Mouse (Mus musculus) left cerebral cortex, adult 8-10 months (tissue): ENCODE results near the gene Acrbp. TPM values are rescaled to one million over a fixed set of nuclear protein-coding genes. Genes with fewer than 3 reads are reported as not detected.
"Not testable (repeated sequence)": the region's sequence is repeated elsewhere in the genome, so short reads cannot be mapped to it uniquely, and the experiment has no call there.

ENCODE experiments used
- DNase-seq, 2 experiments: peaks; one replicate each; pipeline ENCODE4 v3.0.0; 2022; ENCODE audit warnings: low spot score in 2 of 2
- total RNA-seq, 4 experiments: library from RNA; stranded (reverse); gene quantifications; 2 replicates each; pipeline ENCODE4 v1.2.4; 2022

Acrbp gene
- 10 to 100 TPM in 2 of 4 experiments, 1 to 10 TPM in 2; 8.6 to 12.1 (median 10.1) TPM for total RNA-seq

DNA sequence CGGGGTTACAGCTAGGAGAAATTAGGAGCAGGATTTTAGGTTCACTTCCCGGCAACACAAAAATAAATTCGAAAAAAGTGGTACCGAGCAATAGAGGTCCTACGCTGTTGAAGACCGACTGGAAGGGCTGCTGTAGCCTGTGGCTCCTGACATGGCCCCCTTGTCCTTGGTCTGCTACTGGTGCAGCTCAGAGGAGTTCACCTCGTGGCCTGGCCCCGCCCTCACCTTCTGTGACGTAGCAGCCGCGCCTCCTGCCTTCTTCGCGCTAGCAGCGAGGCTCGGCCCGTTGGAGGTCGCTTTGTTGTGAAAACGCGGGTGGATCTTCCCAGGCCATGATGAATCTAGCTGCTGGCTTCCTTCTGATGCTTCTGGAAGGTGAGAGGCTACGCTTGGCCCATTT is at the start of gene Acrbp:
Acrbp (plus strand) TSS at position 12 of the 400 bp plus-strand sequence.
- DNase-seq = no peak

DNA sequence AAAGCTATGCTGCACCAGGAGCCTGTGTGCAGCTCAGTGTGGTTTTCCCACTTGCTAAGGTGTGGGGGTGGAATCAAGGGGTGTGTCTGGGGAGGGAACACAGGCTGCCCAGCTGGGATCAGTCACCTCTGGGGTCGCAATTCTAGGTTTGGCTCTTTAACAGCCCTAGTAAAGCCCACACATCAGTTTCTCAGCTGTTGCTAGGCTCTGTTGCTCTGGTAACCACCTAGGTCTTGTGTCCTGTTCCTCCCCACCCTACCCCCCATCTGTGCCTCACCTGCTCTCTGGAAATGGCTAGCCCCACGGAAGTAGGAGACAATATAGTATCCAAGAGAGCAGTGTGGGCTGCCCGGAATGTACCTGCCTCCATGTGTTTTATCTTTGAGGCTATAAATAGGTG is 45.8 kb upstream of the Acrbp start:
- no peak for DNase-seq

DNA sequence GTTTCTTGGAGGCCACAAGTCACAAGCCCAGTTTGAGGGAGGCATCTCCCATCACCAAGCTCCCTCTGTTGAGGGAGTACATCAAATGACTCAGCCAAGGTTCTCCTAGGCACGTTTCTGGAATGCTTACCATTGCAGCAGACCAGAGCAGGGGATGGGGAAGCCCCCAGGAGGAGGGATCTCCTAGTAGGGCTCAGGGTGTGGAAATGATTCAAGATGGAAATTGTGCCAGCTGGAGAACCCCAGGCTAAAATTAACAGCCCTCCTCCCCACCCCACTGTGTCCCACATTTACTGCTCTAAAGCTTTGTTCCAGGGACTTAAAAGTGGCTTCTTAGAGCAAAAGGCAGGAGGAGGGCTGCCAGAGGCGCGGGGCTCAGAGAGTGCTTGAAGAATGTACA is 44.4 kb upstream of the Acrbp start:
- no peak for DNase-seq

DNA sequence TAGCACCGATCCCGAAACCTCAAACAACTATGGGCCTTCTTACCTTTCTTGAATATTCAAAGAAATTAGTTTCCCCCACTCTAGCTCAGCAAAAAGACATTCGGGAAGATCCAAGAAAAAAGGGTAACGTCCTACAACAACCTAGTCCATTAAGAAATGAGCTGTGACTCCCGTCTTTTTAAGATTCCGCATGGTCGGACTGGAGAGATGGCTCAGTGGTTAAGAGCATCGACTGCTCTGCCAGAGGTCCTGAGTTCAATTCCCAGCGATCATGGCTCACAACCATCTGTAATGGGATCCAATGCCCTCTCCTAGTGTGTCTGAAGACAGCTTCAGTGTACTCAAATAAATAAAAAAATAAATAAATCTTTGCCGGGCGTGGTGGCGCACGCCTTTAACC is 41.4 kb upstream of the Acrbp start:
- no peak for DNase-seq

DNA sequence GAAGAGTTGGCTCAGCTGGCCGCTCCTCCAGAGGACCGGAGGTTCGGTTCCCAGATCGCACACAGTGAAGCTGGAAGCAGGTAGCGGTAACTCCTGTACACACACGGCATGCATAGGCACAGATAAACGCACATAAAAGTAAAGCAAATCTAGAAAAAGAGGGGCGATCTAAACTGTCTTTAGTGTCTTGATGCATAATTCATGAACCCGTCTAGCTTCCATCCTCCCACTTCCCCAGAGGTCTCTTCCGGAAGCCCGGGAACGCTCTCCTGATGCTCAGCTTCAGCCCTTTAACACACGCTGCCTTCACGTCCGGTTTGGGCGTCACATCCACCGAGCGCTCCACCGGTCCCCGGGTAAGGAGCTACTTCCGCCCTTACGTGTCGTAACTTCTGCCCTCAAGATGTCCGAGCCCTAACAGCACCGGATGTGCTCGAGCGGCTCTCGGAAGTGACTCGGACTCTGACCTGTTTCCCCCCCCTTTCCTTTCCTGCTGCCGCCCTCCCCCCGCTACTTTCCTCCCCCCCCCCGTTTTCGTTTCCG is 40.8 kb upstream of the Acrbp start:
- peak; percentile 93 to 99 for DNase-seq

DNA sequence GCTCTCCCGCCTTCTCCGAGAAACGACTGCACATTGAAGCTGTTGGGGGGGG is 40.5 kb upstream of the Acrbp start, which contains the start of gene Zfp384:
Zfp384 (plus strand) TSS at position 17 of the 52 bp plus-strand sequence.
- DNase-seq = no peak

DNA sequence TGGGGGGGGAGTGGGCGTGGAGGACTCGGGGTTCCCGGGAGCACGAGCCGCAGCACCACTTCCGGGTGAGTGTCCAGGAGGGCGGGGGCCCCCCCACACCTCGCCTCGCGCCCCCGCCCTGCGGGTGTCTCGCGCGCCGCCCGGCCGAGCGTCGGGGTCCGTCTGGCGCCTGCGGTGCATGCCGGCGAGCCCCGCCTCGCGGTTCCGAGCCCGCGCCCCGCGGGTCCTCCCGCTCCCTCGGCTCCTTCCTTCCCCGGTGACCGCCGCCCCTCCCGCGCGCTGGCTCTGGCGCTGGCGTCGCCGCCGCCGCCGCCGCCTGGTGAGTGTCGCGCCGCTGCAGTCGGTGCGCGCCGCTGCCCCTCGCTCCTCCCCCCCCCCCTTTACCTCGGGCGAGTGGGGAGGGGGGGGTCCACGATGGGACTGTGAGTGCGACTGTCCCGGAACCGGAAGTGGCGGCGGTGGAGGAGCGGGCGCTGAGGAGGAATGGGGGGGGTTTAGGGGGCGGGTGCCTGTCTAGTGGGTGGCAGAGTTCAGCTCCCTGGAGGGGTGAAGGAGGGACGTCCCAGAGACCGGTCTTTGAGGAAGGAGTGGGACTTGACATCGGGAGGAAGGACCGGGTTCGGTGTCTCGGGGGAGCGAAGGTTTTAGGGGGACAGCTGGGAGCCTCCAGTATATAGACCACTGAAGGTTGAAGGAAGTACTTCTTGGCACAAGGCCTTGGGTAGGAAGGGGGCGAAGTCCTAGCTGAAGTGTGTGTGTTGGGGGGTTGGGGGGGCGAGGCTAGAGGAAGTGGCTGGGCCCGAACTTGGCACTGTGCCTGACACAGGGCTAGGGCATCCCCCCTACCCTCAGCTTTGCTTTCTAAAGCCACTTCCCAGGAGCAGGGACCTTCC is 40.1 kb upstream of the Acrbp start:
- DNase-seq = peak; percentile 27 to 75

DNA sequence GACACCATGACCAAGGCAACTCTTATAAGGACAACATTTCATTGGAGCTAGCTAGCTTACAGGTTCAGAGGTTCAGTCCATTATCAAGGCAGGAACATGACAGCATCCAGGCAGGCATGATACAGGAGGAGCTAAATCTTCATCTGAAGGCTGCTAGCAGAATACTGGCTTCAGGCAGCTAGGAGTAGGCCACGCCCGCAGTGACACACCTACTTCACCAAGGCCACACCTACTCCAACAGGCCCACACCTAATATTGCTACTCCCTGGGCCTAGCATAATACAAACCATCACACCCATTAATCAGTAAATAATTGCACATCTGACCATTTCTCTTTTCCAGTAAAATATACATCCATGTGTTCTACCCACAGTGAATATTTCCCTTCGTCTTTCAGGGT is 31.8 kb upstream of the Acrbp start:
- DNase-seq = no peak

DNA sequence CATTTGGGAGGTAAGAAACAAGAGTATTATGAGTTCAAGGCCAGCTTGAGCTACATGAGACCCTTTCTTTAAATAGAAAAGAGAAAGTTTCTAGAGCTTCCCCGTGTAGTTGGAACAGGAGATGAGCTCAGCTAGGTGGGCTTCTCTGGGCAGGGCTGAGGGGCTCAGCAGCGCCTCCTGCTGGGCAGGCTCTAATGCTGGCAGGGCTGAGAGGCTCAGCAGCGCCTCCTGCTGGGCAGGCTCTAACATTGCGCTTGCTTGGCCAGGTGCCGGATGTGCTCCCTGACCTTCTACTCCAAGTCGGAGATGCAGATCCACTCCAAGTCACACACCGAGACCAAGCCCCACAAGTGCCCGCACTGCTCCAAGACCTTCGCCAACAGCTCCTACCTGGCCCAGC is 19.0 kb upstream of the Acrbp start:
- DNase-seq = not testable (repeated sequence)

DNA sequence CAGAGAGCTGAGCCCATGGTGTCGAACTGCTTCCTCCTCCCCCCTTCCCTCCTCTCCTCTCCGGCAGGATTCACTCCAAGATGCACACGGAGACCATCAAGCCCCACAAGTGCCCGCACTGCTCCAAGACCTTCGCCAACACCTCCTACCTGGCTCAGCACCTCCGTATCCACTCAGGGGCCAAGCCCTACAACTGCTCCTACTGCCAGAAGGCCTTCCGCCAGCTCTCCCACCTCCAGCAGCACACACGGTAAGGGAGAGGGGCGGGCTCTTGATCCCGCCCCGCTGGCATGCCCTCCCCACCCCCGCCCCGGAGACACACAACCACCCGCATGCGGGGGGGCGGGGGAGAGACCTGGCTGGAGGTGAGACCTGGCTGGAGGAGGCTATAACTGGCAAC is 17.9 kb upstream of the Acrbp start:
- no peak for DNase-seq

DNA sequence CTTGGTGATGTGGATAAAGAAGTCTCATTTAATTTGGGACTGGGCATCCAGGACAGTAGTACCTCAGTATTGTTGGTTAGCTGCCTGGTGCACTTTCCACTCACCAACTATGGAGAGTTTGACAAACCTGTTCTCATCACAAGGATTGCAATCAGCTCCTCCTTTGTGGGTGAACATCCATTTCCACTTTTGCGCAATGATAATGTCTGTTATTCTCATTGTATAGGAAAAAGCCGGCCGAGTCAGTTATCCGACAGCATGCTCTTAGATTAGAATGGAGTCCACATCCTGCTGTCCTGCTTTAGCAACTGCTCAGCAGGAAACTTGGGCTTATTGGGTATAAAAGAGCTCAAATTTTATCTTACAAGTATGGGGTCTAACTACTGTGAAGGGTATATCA is 10.8 kb upstream of the Acrbp start:
- DNase-seq = no peak

DNA sequence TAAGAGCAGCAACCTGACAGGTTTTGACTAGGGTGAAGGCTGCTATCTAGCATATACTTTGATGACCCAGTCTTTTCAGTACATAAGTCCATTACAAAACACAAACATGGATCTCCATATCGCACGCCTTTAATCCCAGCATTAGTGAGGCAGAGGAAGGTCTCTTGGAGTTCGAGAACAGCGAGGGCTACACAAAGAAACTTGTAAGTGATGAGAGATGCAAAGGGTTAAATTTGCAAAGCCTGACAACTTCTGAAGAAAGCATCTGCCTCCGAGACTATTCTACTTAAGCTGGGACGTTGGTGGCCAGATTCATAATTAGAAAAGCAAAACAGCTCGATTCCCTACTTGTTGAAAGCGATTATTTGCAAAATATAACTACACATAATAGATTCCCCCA is 10.4 kb upstream of the Acrbp start:
- no peak for DNase-seq

DNA sequence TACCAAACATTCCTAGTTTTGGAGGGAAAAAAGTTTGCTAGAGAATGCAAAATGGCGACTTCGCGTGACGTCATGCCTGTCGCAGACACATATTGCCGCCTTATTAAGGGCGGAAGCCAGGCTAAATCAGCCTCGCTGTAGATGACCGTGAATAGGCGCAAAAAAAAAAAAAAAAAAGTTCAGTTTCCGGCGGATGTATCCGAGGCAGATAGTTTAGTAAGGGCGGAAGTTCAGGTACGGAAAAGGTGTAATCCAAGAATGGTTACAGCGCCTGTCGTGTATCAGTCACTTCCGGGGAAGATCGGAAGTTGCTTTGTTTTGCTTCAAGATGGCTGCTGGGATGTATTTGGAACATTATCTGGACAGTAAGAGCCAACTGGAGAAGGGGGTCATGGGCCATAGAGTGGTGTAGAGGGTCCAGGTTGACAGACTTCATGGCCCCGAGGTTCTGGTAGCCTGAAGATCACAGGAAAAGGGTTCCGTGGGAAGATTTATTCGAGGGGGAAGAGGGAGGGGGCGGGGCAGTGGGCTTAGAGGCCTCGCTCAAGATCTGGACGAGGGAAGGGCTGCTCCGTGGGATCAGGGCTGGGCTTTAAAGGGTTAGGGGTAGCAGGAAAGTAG is 9.8 kb upstream of the Acrbp start, which contains the start of gene Ing4:
Ing4 (plus strand) TSS at position 228 of the 621 bp plus-strand sequence.
- peak; percentile 65 to 92 for DNase-seq

DNA sequence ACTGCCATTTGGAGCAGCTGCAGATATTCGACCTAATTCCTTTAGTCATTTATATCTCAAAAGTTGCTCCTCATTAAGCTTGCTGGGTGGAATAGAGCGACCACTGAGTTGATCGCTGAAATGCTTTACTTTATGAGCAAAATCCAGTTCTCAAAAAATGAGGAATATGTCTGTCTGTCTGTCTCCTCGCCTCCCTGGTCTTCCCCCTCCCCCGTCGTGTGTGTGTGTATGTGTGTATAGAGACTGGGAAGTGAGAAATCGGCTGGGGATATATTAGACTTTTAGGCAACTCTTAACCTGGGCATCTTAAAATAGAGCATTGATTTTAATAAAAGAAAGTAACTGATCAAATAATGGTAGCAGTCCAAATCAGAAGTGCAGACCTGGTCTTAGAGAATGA is 9.3 kb upstream of the Acrbp start:
- no peak for DNase-seq

DNA sequence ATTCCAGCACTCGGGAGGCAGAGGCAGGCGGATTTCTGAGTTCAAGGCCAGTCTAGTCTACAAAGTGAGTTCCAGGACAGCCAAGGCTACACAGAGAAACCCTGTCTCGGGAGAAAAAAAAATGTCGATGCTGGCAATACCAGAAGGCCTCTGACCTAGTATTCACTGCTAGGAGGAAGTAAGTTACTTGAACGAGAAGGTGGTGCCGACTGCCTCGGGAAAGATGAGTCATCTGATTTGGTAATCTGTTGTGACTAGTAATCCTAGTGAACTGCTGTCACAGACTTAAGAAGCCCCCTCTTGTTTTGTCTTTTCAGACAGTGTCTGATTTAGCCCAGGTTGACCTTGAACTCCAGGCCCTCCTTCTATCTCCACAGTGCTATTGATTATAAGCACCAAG is 8.4 kb upstream of the Acrbp start:
- no peak for DNase-seq

DNA sequence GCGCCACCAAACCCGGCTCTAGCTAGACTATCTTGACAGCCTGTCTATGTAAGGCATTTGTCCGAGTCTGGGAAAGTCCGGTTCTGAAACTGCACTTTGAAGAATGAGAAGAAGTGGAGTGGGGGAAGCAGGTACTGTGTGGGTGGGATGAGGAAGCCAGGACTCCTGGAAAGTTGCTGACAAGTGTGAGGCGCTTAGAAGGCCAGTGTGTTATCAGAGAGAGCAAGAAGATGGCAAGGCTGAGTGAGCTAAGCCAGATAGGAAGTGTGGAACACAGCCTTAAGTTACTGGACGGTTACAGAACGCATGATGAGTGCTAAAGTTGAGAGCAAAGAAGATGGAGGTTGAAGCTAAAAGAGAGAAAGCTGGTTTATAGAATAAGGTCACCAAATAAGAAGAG is 7.4 kb upstream of the Acrbp start:
- no peak for DNase-seq

DNA sequence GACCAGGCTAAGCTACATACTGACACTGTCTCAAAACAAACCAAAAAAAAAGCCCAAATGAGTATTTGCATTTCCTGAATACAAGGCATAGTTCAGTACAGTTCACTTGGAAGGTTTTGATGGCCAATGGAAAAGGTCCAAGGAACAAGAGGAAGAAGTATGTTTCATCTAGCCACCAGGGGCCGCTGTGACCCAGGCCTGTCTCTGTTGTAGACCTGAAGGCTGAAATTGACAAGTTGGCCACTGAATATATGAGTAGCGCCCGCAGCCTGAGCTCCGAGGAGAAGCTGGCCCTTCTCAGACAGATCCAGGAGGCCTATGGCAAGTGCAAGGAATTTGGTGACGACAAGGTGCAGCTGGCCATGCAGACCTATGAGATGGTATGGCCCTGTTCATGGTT is 2.8 kb upstream of the Acrbp start:
- DNase-seq = peak; percentile 45 to 46

DNA sequence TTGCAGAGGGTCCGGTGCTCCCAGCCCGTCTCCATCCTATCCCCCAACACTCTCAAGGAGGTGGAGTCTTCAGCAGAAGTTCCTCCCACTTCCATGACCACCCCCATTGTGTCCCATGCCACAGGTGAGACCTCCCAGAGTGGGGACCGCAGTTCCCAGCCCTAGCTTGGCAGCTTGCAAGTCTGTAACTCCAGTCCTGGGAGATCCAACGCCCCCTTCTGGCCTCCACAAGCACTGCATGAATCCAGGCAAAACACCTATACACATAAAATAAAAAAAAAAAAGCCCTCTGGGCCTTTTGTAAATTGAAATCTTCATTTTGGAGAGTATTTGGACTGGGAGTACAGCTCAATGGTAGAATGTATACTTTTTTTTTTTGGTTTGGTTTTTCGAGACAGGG is 1.7 kb downstream of the Acrbp start:
- DNase-seq = no peak

DNA sequence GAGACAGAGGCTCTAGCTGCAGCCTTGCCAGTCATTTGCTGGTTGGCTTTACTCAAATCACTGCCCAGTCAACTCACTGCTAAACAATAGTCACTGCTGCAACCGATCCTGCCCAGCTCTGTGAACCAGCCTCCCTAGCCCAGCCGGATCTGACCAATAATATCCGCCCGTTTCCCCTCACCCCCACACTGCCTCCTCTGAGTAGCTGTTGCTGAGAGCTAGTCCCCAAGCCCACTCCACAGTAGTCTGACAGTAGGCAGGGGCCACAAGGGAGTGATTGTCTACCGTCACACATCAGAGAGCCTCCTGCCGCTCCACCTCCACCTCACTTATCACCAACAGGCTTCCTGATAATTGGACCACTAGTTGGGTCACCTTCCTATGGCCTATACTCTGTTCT is 12.0 kb downstream of the Acrbp start:
- DNase-seq = no peak

DNA sequence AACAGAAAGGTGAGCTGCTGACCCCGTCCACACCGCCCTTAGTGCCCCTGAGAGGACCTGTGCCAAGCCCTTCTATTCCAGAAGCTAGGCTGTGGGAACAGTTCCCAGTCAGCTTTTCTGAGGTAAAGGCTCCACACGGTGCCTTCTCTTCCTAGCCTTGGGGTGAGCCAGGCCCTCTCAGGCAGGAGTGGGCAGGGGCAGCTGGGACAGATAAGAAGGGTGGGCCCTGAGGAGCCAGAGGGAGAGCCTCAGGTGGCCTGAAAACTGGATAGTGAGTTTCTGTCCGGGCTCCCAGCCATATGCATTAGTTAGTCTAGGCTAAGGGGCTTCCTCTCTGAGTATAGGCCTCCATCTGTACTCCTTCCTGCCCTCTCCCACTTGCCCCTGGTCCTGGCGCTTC is 13.0 kb downstream of the Acrbp start:
- DNase-seq = no peak

DNA sequence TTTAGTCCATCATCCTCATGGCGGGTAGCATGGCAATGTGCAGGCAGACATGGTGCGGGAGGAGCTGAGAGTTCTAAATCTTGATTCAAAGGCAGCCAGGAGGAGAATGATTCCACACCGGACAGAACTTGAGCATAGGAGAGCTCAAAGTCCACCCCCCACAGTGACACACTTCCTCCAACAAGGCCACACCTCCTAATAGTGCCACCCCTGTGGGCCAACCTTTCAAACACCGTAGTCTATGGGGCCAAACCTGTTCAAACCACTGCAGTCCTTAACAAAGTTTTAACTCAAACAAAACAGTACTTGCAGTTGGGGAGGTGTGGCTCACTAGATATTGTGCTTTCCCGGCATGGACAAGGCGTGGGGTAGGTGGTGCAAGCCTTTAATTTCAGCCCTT is 14.4 kb downstream of the Acrbp start:
- no peak for DNase-seq

DNA sequence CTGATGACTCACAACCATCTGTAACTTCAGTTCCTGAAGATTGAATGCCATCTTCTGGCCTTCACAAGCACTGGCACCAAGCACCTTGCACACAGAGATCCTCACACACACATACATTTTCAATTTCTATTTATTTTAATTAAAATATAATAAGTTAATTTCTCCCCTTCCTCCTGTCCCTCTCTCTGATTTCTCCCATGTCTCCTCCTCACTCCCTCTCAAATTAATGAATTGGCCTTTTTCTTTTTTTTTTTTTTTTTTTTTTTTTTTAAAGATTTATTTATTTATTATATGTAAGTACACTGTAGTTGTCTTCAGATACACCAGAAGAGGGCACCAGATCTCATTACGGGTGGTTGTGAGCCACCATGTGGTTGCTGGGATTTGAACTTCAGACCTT is 15.7 kb downstream of the Acrbp start:
- not testable (repeated sequence) for DNase-seq

DNA sequence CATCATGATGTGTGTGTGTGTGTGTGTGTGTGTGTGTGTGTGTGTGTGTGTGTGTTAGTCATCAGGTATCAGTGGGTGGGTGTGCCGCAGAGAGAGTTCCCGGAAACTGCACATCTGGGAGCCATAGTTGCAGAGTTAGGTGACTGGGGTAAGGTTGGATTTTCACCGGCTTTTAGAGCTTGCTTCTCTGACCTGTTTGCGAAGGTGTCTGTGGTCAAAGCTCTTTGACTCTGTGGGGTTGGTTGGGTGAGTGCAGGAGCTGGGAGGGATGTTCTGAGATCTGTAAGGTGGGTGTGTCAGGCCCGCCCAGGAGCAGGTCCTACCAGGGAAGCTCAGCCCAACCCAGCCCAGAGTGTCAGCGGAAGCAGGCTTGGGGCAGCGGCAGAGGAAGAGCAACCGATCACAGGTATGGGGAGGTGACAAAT is 18.1 kb downstream of the Acrbp start, which contains the start of gene Lpar5:
Lpar5 (plus strand) TSS at position 350 of the 425 bp plus-strand sequence.
- DNase-seq = no peak
